Mouse (Mus musculus): ENCODE results near the gene Clmp.

The Clmp gene

DNA sequence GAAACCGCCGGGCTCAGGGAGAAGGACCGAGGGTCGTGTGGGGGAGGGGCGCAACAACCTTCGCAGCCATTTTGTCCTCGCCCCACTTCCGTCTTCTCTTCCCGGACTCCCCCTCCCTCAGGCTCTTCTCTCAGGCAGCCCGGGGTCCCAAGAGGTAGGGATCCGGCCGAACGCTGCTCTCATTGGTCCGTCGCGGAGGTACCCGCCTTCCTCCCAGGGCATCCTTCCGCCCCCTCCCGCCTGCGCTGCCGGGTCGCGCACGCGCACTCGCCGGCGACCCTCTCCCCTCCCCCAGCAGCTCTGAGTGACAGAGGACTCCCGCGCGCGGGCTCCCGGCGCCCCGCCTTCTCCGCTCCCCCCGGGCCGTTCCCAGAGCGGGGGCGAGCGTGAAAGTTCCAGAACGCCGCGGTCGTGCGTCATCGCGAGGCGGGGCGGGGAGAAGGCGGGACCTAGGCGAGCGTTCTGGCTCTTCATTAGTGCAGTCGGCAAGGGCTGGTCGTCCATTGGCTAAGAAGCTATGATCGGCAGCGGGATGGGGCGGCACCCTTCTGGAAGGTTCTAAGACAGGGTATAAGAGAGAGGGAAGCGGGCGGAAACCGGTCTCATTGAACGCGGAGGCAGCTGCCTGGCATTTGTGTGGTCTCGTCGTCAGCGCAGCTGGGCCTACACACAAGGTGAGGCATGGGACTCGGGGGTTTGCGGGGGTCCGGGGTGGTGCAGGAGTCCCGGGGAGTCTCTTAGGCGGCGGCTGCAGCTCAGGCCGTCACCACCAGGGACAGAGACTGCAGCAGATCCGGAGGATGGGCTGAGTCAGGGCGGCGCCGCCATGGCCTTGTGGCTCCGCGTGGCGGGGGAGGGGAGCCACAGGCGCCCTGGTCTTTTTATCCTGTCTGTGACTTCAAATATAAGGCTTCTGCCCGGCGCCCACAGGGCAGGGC, 115.2 kb downstream of the Clmp start, which contains the start of gene Hspa8:
TSS of gene Hspa8 (plus strand) at position 310 of the 938 bp plus-strand sequence.
- DNase-seq (ENCODE audit: low read depth, low spot score), result peak; percentile 100

DNA sequence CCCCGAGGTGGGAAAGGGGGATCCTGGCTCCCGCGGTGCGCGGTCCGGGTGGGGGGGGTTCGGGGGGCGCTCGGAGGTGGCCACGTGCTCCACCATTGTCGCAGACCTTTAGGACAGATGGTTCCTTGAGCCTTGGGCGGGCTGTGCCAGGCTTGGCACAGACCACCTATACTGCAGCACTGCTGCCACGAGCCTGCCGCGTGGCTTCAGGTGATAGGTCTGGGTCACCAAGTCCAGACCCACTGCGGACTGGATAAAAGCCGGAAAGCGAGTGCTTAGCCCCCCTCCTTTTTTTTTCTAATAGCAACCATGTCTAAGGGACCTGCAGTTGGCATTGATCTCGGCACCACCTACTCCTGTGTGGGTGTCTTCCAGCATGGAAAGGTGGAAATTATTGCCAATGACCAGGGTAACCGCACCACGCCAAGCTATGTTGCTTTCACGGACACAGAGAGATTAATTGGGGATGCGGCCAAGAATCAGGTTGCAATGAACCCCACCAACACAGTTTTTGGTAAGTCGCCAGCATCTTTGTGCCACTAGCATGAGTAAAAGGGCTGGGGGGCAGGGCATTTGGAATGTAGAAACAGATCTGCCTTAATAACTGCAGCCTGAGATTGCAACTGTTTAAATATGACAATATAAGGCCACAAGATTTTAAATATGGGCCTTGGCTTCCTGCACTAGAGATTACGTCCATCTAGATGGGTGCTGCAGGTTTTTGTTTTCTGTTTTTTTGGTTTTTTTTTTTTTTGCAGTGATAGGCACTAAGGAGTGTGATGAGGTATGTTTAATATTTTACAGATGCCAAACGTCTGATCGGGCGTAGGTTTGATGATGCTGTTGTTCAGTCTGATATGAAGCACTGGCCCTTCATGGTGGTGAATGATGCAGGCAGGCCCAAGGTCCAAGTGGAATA, 116.1 kb downstream of the Clmp start:
- DNase-seq (ENCODE audit: low read depth, low spot score), result peak; percentile 51

DNA sequence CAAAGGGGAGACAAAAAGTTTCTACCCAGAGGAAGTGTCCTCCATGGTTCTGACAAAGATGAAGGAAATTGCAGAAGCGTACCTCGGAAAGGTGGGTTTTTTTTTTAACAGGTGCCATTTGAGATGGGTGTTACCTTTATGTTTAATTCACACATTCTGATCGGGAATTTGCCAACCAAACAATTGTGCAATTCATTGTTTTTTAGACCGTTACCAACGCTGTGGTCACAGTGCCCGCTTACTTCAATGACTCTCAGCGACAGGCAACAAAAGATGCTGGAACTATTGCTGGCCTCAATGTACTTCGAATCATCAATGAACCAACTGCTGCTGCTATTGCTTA, 116.7 kb downstream of the Clmp start:
- DNase-seq (ENCODE audit: low read depth, low spot score), result peak; percentile 21

DNA sequence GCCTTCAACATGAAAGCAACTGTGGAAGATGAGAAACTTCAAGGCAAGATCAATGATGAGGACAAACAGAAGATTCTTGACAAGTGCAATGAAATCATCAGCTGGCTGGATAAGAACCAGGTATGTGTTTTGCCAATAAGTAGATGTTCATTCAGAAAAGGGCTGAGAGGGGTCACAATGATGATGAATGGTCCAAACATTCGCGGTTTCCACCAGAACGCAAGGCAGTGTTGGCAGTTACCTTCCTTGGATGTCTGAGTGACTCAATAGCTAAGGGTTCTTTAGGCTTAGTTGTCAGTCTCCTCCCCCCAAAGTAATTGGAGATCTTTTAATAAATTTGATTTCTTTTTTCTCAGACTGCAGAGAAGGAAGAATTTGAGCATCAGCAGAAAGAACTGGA, 118.8 kb downstream of the Clmp start:
- peak; percentile 26 for DNase-seq (ENCODE audit: low read depth, low spot score)

DNA sequence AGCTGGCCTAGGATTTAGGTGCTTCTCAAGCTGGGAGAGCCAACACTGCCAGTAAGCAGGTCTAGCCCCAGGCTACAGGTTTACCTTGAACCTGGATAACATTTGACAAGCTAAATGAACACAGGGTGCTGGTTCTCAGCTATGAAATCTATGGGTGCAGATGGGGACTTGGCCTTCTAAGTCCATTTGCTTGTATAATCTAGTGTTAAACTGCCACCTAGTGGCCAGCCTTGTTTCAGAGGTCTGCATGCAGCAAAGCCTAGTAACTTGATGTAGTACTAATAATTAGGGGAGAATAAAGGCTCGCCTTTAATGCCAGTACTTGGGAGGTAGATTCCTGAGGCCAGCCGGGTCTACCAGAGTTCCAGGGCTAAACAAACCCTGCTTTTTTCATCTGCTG, 119.5 kb downstream of the Clmp start:
- peak; percentile 86 for DNase-seq (ENCODE audit: low read depth, low spot score)

DNA sequence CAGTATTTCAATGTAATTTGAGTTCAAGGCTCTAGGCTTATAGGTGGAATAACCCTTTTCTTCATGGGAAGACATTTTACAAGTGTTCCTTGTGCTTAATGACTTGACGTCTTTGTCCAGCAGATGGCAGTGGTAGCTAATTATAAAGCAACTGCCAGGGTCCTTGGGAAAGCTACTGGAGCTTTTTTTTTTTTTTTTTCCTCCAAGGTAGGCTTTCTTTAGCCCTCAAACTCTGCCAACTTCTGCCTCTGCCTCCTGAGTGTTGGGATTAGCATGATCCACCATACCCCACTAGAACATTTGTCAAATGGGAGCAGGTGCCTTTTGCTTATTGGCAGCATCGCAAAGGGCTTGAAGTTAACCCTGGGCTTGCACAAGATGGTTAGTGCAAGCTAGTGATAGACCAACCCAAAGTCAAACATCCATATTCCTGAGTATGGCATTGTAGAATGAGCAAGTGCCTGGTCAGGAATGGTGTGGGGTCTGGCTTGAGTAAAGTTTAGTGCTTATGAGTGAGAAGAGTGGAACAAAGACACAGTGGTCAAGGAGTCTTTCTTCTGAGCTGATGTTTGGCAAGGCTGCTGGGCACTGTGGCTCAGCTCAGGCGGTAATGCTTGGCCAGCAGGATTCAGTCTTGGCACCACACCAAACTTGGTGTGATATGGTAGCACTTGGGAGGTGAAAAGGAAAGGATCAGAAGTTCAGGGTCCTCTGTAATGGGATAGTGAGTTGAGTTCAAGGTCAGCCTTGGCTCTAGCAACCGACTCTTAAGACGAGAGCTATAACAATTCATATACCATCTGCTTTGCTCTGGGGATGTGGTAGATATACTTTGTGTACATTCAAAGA, 120.9 kb downstream of the Clmp start:
- peak; percentile 63 for DNase-seq (ENCODE audit: low read depth, low spot score)

DNA sequence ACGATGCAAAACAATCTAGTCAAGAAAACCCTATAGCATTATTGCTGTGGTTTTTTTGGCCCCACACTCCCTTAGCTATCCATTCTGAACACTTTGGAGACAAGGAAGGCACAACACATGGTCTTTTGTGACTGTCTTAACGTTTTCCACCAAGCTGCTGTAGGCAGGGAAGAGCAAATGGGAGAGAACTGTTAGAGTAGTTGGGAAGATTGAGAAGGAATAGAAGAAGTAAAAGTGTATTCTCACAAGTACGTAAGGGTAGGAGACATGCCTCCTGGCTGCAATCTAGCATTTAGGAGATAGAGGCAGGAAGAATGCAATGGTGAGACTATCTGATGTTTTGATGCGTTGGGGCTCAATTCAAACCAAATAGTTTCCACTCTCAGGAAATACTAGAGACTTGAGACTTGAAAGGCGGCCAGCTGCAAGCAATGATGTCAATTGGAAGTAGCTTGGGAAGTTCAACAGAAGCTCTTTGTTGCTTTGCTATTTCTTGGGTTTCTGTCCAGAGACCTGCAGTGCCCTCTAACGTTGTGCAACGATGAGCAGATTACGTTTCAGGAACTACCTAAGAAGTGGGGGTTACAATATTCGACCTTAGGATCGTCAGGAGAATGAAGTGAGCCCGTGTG, 121.6 kb downstream of the Clmp start:
- DNase-seq (ENCODE audit: low read depth, low spot score), result peak; percentile 40

DNA sequence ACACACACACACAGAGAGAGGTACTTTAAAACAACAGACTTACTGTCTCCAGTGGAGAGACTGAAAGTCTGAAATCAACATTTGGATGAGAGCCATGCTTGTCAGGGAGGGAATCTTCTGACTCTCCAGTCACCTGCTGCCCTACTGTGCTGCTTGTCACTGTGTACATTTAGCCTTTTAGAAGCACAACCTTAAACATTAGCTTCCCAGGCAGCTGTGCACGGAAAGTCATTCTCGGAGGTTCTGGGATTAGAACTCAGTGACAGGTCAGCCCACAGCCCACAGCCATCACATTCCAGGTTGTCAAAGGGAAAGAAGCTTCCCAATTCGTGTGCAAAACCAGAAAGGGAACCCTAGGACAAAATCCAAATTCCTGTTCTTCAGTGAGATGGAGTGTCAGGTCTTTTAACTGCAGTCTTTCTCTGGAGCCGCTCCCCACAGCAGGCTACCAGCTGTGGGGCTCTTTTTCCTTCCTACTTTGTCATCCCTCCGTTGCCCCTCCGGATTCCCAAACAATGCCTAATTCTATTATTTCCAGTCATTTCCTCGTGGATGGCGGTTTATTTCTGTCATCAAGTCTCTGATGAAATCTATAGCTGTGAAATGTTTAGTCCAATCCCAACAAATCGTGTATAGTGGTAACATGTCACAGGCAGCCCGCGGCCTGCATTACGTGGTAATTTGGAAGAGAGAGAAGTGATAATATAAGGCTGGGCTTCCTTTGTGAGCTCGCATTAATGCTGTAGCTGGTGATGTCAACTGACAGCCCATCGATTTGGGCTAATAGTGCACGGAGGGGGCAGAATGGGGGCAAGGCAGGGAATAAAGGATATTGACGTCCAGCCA, 122.5 kb downstream of the Clmp start:
- DNase-seq (ENCODE audit: low read depth, low spot score), result peak; percentile 13

DNA sequence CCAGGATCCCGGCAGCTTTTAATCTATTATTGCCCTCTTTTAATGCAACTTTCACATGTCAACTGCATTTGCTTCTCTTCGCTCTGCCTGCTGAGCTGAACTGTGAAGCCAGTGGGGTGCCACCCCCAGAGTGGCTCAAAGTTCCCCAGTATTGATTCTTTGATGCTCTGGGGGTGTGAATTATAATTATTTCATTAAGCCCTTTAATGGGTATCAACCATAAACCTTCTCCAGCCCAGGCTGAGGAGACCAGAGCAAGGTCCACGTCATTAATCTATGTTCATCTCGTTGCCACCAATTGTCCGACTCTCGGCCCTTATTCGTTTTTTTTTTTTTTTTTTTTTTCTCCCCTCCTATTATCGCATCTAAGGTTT, 123.1 kb downstream of the Clmp start:
- peak; percentile 23 for DNase-seq (ENCODE audit: low read depth, low spot score)

DNA sequence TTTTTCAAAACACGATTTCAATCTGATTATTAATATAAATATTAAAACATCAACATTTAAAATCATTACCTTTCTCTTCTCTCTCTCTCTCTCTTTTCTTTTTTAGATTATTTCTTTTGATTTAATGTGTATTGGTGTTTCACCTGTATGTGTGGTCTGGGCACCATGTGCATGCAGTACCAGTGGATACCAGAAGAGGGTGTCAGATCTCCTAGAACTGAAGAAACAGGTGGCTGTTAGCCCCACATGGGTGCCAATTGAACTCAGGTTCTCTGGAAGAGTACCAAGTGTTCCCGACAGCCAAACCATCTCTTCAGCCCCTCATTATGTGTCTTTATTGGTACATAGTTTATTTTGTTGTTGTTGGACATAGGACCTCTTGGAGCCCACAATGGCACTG, 126.1 kb downstream of the Clmp start:
- DNase-seq (ENCODE audit: low read depth, low spot score), result peak; percentile 38

DNA sequence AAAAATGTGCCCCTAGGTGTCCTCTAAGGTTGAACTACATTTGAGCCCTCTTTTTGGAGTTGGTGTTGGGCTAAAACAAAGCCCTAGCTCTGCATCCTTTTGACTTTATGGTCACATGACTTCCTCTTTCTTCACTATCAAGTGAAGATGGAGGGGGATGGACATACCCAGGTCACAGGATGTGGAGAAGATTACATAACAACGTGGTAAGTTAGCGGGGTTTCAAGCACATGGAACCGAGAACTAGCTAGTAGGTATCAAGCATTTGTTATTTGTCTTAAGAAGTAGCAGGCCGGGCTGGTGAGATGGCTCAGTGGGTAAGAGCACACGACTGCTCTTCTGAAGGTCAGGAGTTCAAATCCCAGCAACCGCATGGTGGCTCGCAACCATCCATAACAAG, 128.3 kb downstream of the Clmp start:
- DNase-seq (ENCODE audit: low read depth, low spot score), result peak; percentile 66

DNA sequence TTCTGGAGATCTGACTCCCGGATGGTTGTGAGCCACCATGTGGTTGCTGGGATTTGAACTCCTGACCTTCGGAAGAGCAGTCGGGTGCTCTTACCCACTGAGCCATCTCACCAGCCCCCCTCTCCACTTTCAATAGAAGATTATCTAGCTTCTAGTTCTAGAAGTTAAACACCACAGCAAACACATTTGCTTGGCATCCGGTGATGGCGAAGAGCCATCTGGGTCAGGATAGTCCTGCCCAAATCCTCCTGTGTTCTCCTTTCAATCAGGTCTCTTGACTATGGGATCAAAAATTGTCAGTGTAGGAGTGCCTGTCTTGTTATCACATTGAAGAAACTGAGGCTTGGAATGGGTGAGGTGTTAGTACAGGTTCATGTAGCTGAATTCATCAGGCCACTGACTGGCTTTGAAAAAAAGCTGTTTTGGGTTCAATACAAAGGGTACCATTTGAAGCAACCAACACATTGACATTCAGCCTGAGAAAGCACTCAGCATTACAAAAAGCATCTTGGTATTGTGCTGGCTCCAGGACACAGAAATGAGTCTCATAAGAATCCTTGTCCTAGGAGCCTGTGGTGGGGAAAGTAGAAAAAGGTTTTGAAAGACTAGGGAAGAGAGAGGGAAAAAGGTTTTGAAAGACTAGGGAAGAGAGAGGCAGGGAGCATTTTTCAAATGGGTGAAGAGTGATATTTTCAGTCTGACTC, 131.7 kb downstream of the Clmp start:
- DNase-seq (ENCODE audit: low read depth, low spot score), result no peak

DNA sequence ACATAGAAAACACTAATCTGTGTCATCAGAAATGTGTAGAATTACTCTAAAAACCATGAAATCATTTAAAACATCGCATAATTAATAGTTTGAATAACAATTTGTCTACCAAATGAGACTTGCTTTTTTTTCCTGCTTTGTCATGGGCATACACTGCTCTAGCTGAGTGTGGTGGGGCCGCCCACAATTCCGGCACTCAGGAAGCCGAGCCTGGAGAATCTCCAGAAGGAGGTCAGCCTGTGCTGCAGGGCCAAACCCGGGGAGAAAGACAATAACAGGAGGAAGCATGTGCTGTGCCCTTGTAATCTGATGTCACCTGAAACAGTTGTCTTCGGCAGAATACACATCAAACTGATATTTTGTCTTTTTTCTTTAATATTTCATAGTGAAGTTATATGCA, 139.8 kb downstream of the Clmp start:
- DNase-seq (ENCODE audit: low read depth, low spot score), result no peak

DNA sequence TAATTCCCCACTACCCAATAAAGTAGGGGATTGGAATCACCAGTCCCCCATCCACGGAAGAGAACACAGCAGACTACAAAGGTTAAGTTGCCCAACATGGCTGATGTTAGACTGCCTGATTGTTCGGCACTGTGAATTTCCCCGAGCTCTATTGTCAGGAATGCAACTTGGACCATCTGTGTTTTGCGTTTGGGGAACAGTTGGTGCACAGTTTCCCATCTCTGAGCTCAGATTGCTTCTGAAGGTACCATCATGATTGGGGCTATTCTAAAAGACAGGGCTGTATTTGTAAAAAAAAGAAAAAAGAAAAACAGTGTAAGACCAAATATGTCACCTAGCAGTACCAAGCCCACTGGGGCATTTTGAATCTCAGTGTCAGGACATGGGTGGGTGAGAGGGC, 141.6 kb downstream of the Clmp start:
- DNase-seq (ENCODE audit: low read depth, low spot score), result no peak

DNA sequence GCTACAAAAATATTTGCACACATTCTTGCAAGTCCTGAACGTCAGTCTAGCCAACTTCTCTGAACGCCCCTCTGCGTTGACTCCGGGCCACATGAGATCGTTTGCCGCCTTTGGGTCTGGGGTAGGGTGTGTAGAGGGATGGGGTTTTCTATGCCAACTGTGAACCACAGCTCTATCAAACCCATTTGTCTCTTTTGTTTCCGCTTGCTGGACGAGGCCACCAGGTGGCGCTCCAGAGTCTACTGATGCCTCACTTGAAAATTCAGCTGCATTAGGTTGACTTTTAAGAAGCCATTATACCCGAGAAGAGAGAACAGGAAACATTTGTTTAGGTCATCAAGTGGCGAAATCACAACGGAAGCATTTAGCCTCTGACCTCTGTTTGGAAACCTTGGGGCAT, 148.8 kb downstream of the Clmp start:
- peak; percentile 70 for DNase-seq (ENCODE audit: low read depth, low spot score)
